Mouse (Mus musculus) bone marrow, adult 2 months (tissue): ENCODE data around the gene Wdr73.
"Not testable (repeated sequence)": the region's sequence is repeated elsewhere in the genome, so short reads cannot be mapped to it uniquely, and the experiment has no call there.

Experiments used
- CTCF ChIP-seq: fragments of 200-500 bp; IDR thresholded peaks from 2 replicates; pipeline ENCODE4 v1.5.1; 2011; ENCODE audit warnings: low read length, control low read depth; ENCODE audit not compliant: control insufficient read depth, insufficient read depth
- POLR2A ChIP-seq: fragments of 200-500 bp; IDR thresholded peaks from 2 replicates; pipeline ENCODE4 v1.6.1; 2011; ENCODE audit warnings: low read depth, mild to moderate bottlenecking, control low read depth, low read length, borderline replicate concordance; ENCODE audit not compliant: control insufficient read depth

GRCm38 (mm10) chr7:80936617-80937303 is 35.7 kb upstream of the Wdr73 start:
- not testable (repeated sequence) for TF ChIP-seq POLR2A, CTCF
